Mouse (Mus musculus) right cerebral cortex, postnatal 10 days (tissue): ENCODE data around the gene Ddx56.
"Not testable (repeated sequence)": the region's sequence is repeated elsewhere in the genome, so short reads cannot be mapped to it uniquely, and the experiment has no call there.

Experiments used
- DNase-seq, 2 experiments: peaks; one replicate each; pipeline ENCODE4 v3.0.0; 2021; ENCODE audit warnings: low spot score in 2 of 2

Gene Ddx56

GRCm38 (mm10) chr11:6261434-6262082 is 6.0 kb downstream of the Ddx56 start:
- peak; percentile 79 to 85 for DNase-seq

GRCm38 (mm10) chr11:6259413-6259812 is 8.2 kb downstream of the Ddx56 start:
- no peak for DNase-seq

GRCm38 (mm10) chr11:6256490-6257072 is 11.0 kb downstream of the Ddx56 start:
- DNase-seq, result peak in 1 of 2 experiments; percentile 33

GRCm38 (mm10) chr11:6254602-6255001 is 13.0 kb downstream of the Ddx56 start:
- DNase-seq, result not testable (repeated sequence)

- no peak for DNase-seq
Observed at GRCm38 (mm10) chr11:6252824-6253223, 14.7 kb downstream of the Ddx56 start.

GRCm38 (mm10) chr11:6252248-6252647 is 15.3 kb downstream of the Ddx56 start:
- DNase-seq, result no peak

GRCm38 (mm10) chr11:6244707-6245106 is 22.9 kb downstream of the Ddx56 start:
- no peak for DNase-seq

GRCm38 (mm10) chr11:6233025-6233424 is 34.5 kb downstream of the Ddx56 start:
- no peak for DNase-seq

- DNase-seq, result no peak
Observed at GRCm38 (mm10) chr11:6230012-6230411, 37.6 kb downstream of the Ddx56 start, which contains the start of gene Npc1l1. Npc1l1 (minus strand) TSS chr11:6230143.

- no peak for DNase-seq
Observed at GRCm38 (mm10) chr11:6224541-6225229, 42.9 kb downstream of the Ddx56 start.

- DNase-seq, result no peak
Observed at GRCm38 (mm10) chr11:6222187-6222586, 45.4 kb downstream of the Ddx56 start.

GRCm38 (mm10) chr11:6219967-6220366 is 47.6 kb downstream of the Ddx56 start:
- DNase-seq, result no peak

GRCm38 (mm10) chr11:6218189-6218896 is 49.2 kb downstream of the Ddx56 start:
- no peak for DNase-seq

GRCm38 (mm10) chr11:6216834-6217233 is 50.7 kb downstream of the Ddx56 start:
- no peak for DNase-seq
